Mouse (Mus musculus) CH12.LX (cell line): ENCODE results near the gene Flad1. TPM values are rescaled to one million over a fixed set of nuclear protein-coding genes. Genes with fewer than 3 reads are reported as not detected.

ENCODE experiments used
- DNase-seq: peaks from one replicate; pipeline ENCODE4 v3.0.0-alpha.2; 2013; ENCODE audit errors: extremely low read depth
- H3K27ac ChIP-seq: 2 replicates; pipeline ENCODE4 v1.5.1; 2012; ENCODE audit warnings: low read depth, mild to moderate bottlenecking, control low read depth, moderate library complexity; ENCODE audit not compliant: insufficient read depth
- H3K27me3 ChIP-seq: replicated peaks from 2 replicates; pipeline ENCODE3; 2012; ENCODE audit warnings: inconsistent platforms
- H3K36me3 ChIP-seq, 2 experiments: replicated peaks in 1 of 2; 2 replicates each; pipeline versions ENCODE3 to v1.6.1; 2012; ENCODE audit warnings: inconsistent platforms in 1 of 2, low read length in 1 of 2, mild to moderate bottlenecking in 1 of 2, mixed read lengths in 1 of 2, moderate library complexity in 1 of 2; ENCODE audit not compliant: control insufficient read depth in 1 of 2, insufficient read depth in 1 of 2
- H3K4me1 ChIP-seq, 2 experiments: 2 replicates each; pipeline ENCODE4 v1.6.1; 2012; ENCODE audit warnings: inconsistent platforms in 1 of 2, moderate library complexity in 1 of 2; ENCODE audit not compliant: insufficient read depth in 2 of 2, control insufficient read depth in 1 of 2
- H3K4me2 ChIP-seq: 2 replicates; pipeline ENCODE4 v1.6.1; 2012; ENCODE audit warnings: low read depth, mild to moderate bottlenecking, control low read depth; ENCODE audit not compliant: poor library complexity, insufficient read depth, severe bottlenecking
- H3K4me3 ChIP-seq, 3 experiments: fragments of 150-350 bp in 1 of 3; sonication (generic) in 1 of 3; replicated peaks in 1 of 3; 2 replicates each; pipeline versions ENCODE3 to v1.5.1; 2011 to 2012; ENCODE audit warnings: low read depth in 2 of 3, low read length in 2 of 3, mild to moderate bottlenecking in 2 of 3, moderate library complexity in 2 of 3, control low read depth in 1 of 3, improper control_type of control experiment in 1 of 3, inconsistent platforms in 1 of 3, mixed read lengths in 1 of 3; ENCODE audit not compliant: poor library complexity in 1 of 3
- H3K79me2 ChIP-seq: replicated peaks from 2 replicates; pipeline ENCODE4 v1.6.1; 2012; ENCODE audit warnings: mild to moderate bottlenecking, moderate library complexity; ENCODE audit not compliant: control insufficient read depth, poor library complexity, insufficient read depth, severe bottlenecking; ENCODE audit errors: extremely low read depth
- H3K9ac ChIP-seq: 2 replicates; pipeline ENCODE4 v1.6.1; 2012; ENCODE audit warnings: low read depth, mild to moderate bottlenecking, control low read depth, moderate library complexity; ENCODE audit not compliant: insufficient read depth
- H3K9me3 ChIP-seq: replicated peaks from 2 replicates; pipeline ENCODE3; 2012; ENCODE audit warnings: low read length, inconsistent platforms, mixed read lengths
- CHD1 ChIP-seq: IDR thresholded peaks from 2 replicates; pipeline ENCODE4 v1.6.1; 2012; ENCODE audit warnings: low read depth, low read length, improper control_type of control experiment, inconsistent platforms
- CTCF ChIP-seq, 2 experiments: IDR thresholded peaks in 1 of 2; conservative IDR thresholded peaks in 1 of 2; 2 replicates each; pipeline ENCODE4 v1.5.1; 2011 to 2012; ENCODE audit warnings: low read depth in 2 of 2, low read length in 2 of 2, improper control_type of control experiment in 1 of 2, inconsistent platforms in 1 of 2, mild to moderate bottlenecking in 1 of 2, moderate library complexity in 1 of 2
- E2F4 ChIP-seq: IDR thresholded peaks from 2 replicates; pipeline ENCODE4 v1.6.1; 2011; ENCODE audit warnings: low read depth, low read length, improper control_type of control experiment; ENCODE audit not compliant: insufficient replicate concordance
- EP300 ChIP-seq: IDR thresholded peaks from 2 replicates; pipeline ENCODE4 v1.6.1; 2011; ENCODE audit warnings: low read length, improper control_type of control experiment
- IRF4 ChIP-seq: IDR thresholded peaks from 2 replicates; pipeline ENCODE4 v1.6.1; 2014; ENCODE audit warnings: low read depth, mild to moderate bottlenecking, inconsistent platforms, low read length, improper control_type of control experiment
- JUND ChIP-seq: conservative IDR thresholded peaks from 2 replicates; pipeline ENCODE4 v1.6.1; 2011; ENCODE audit warnings: low read depth, low read length, improper control_type of control experiment
- MAZ ChIP-seq: IDR thresholded peaks from 2 replicates; pipeline ENCODE4 v1.6.1; 2012; ENCODE audit warnings: low read depth, mild to moderate bottlenecking, inconsistent platforms, low read length, improper control_type of control experiment, moderate library complexity
- MEF2A ChIP-seq: IDR thresholded peaks from 2 replicates; pipeline ENCODE4 v1.6.1; 2014; ENCODE audit warnings: low read depth, mild to moderate bottlenecking, inconsistent platforms, low read length, improper control_type of control experiment, borderline replicate concordance
- MYC ChIP-seq: IDR thresholded peaks from 2 replicates; pipeline ENCODE4 v1.6.1; 2011; ENCODE audit warnings: low read depth, mild to moderate bottlenecking, improper control_type of control experiment, low read length
- NRF1 ChIP-seq: IDR thresholded peaks from 2 replicates; pipeline ENCODE4 v1.6.1; 2014; ENCODE audit warnings: low read depth, mild to moderate bottlenecking, inconsistent platforms, low read length, improper control_type of control experiment, moderate library complexity
- RAD21 ChIP-seq: IDR thresholded peaks from 2 replicates; pipeline ENCODE4 v1.6.1; 2011; ENCODE audit warnings: low read depth, mild to moderate bottlenecking, low read length, improper control_type of control experiment, moderate library complexity
- SMC3 ChIP-seq: IDR thresholded peaks from 2 replicates; pipeline ENCODE4 v1.6.1; 2011; ENCODE audit warnings: low read depth, low read length, improper control_type of control experiment
- TBP ChIP-seq: conservative IDR thresholded peaks from 2 replicates; pipeline ENCODE4 v1.6.1; 2011; ENCODE audit warnings: low read depth, low read length, improper control_type of control experiment
- USF1 ChIP-seq: IDR thresholded peaks from 2 replicates; pipeline ENCODE4 v1.6.1; 2014; ENCODE audit warnings: low read depth, mild to moderate bottlenecking, inconsistent platforms, low read length, improper control_type of control experiment
- USF2 ChIP-seq: conservative IDR thresholded peaks from 2 replicates; pipeline ENCODE4 v1.6.1; 2011; ENCODE audit warnings: low read depth, low read length, improper control_type of control experiment
- ZMIZ1 ChIP-seq: IDR thresholded peaks from 2 replicates; pipeline ENCODE4 v1.6.1; 2012; ENCODE audit warnings: low read depth, mild to moderate bottlenecking, inconsistent platforms, low read length, improper control_type of control experiment
- ZNF384 ChIP-seq: IDR thresholded peaks from 2 replicates; pipeline ENCODE4 v1.6.1; 2012; ENCODE audit warnings: low read depth, low read length, improper control_type of control experiment, inconsistent platforms
- dilution Hi-C: fragments of 300-500 bp; cut with MboI; formaldehyde crosslinking; loops from 2 replicates; pipeline ENCODE4 v1.14.3; 2020; ENCODE audit warnings: low sequenced_read_pairs; ENCODE audit not compliant: extremely low pct_unique_long_range_greater_than_20kb, extremely low pct_ligation_motif_present
- in situ Hi-C: fragments of 300-500 bp; cut with MboI; formaldehyde crosslinking; loops from 3 replicates; pipeline ENCODE4 v1.14.3; 2019; ENCODE audit warnings: low sequenced_read_pairs, low pct_ligation_motif_present, low pct_unique_long_range_greater_than_20kb, mixed read lengths
- polyA plus RNA-seq: library from polyadenylated mRNA; unstranded; fragments of >175 nt; gene quantifications from 2 replicates; pipeline ENCODE4 v1.2.1, GENCODE M21; 2012; ENCODE audit warnings: low read depth; ENCODE audit not compliant: insufficient read length
- total RNA-seq, 2 experiments: library from RNA; depleted of rRNA; stranded (reverse); fragments of 300-350 nt in 1 of 2; fragments of >200 nt in 1 of 2; gene quantifications; 2 replicates each; pipeline ENCODE4 v1.2.3; 2012 to 2014

The Flad1 gene
- total and polyA plus RNA-seq, 3 experiments, result 26.0 to 31.1 (median 26.9) TPM

GRCm38 (mm10) chr3:89449541-89449940 lies 37.9 kb upstream of the Flad1 start:
- Histone ChIP-seq H3K4me3 (no peak overlapping the region), H3K9ac (no peak overlapping the region), H3K79me2 (no peaks in the 10 kb centered on the region), H3K4me1 (peaks cover 11 to 28% of the 10 kb centered on the region in 2 experiments), H3K9me3 (no peaks in the 10 kb centered on the region), H3K36me3 (peaks cover 40 to 65% of the 10 kb centered on the region in 2 experiments), H3K4me2 (no peak overlapping the region), H3K27ac (no peak overlapping the region), H3K27me3 (no peaks in the 10 kb centered on the region)
- peak; percentile 78 for DNase-seq
- TF ChIP-seq E2F4 (no peak), TBP (no peak), RAD21 (peak; percentile 74), CTCF (conservative IDR thresholded peaks at IDR 0.05 in 1 of 2, IDR thresholded peaks at IDR 0.05 in 1 of 2; ENCODE audit: low read depth in 2 of 2, low read length in 2 of 2) (peak; percentile 75 to 84), SMC3 (peak; percentile 69), MEF2A (no peak), IRF4 (peak; percentile 16; the same call in 1 of the 2 replicates)
- dilution Hi-C loops (no loop called here), in situ Hi-C loops (loop anchor here (5.0 kb wide), 1 partner anchor 33 kb away; no protein-coding TSS in a partner anchor)

- Histone ChIP-seq H3K27ac (no peak overlapping the region), H3K36me3 (peaks cover 44 to 71% of the 10 kb centered on the region in 2 experiments), H3K9me3 (no peaks in the 10 kb centered on the region), H3K9ac (no peak overlapping the region), H3K4me1 (peaks cover 11 to 28% of the 10 kb centered on the region in 2 experiments), H3K79me2 (no peaks in the 10 kb centered on the region), H3K4me2 (no peak overlapping the region), H3K4me3 (no peak overlapping the region), H3K27me3 (no peaks in the 10 kb centered on the region)
- in situ Hi-C loops, result loop anchor here (5.0 kb wide), 1 partner anchor 33 kb away; no protein-coding TSS in a partner anchor
- DNase-seq, result peak; percentile 49
- TF ChIP-seq ZMIZ1 (no peak), ZNF384 (peak; percentile 96)
- dilution Hi-C loops, result no loop called here
Measured at GRCm38 (mm10) chr3:89448720-89449537, 37.3 kb upstream of the Flad1 start.

GRCm38 (mm10) chr3:89440691-89441090 lies 29.0 kb upstream of the Flad1 start:
- Histone ChIP-seq H3K27ac (no peak overlapping the region), H3K4me2 (no peak overlapping the region), H3K9me3 (no peaks in the 10 kb centered on the region), H3K9ac (no peak overlapping the region), H3K4me1 (peaks cover 9 to 26% of the 10 kb centered on the region in 2 experiments), H3K27me3 (no peaks in the 10 kb centered on the region), H3K36me3 (peaks cover 32 to 70% of the 10 kb centered on the region in 2 experiments), H3K4me3 (no peak overlapping the region), H3K79me2 (no peaks in the 10 kb centered on the region; the same call in 1 of the 2 replicates)
- dilution Hi-C loops, result no loop called here
- in situ Hi-C loops, result no loop called here
- TF ChIP-seq RAD21, result no peak
- no peak for TF ChIP-seq NRF1
- TF ChIP-seq CHD1, result no peak
- TF ChIP-seq MAZ, result no peak
- TF ChIP-seq USF1, result no peak
- no peak for TF ChIP-seq USF2
- TF ChIP-seq JUND, result no peak
- no peak for TF ChIP-seq EP300
- no peak for TF ChIP-seq MYC
- no peak for DNase-seq
